In the genomic region with DNA sequence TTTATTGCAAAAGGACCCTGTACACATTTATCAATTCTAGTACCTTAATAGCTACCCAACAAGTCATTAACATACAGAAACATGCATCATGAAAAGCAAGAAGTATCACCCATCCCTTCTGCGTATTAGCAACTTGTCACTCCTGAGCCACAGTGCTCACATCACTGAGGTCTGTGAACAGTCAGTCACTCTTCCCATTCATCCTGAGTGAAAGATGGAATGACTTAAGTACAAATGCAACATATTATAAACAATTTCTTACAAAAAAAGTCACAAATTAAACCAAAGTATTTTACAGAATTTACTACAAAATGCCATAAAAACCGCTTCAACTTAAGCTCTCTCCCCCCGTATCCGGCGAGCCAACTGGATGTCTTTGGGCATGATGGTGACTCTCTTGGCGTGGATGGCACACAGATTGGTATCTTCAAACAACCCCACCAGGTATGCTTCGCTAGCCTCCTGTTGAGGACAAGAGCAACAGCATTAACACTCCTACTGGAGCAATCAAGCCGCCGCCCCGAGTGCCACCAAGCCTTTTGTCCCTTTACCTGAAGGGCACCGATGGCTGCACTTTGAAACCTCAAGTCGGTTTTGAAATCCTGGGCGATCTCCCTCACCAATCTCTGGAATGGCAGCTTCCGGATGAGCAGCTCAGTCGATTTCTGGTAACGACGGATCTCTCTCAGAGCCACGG, we compare ENCODE assay signal across 8 mouse cellular contexts. TPM values are rescaled to one million over a fixed set of nuclear protein-coding genes. Genes with fewer than 3 reads are reported as not detected.
A peak's percentile ranks its signal among the peaks of the same experiment; 100 is the strongest.
DNase-seq lines count a peak whose midpoint lies in the region; ATAC-seq and TF ChIP-seq lines count a peak whose summit lies in the region.
"Not testable (repeated sequence)": the region's sequence is repeated elsewhere in the genome, so short reads cannot be mapped to it uniquely, and the experiment has no call there.

No protein-coding gene starts in this region.

- H3K36me3 ChIP-seq in forebrain, embryonic 12.5 days (replicated peaks): peaks cover 18% of the 10 kb centered on the region; the same call in 1 of the 2 replicates
- H3K36me3 ChIP-seq in heart, postnatal 0 days (replicated peaks; ENCODE audit: control insufficient read depth, insufficient read depth, low read length): peaks cover 22% of the 10 kb centered on the region
- H3K36me3 ChIP-seq in kidney, embryonic 14.5 days (ENCODE audit: control insufficient read depth, insufficient read depth, low read length): peaks cover 18% of the 10 kb centered on the region; the same call in 1 of the 2 replicates
- peaks cover 22% of the 10 kb centered on the region for H3K36me3 ChIP-seq in liver, embryonic 12.5 days
- 0 out of 2 replicates have a peak, but pooled peaks cover 10% of the 10 kb centered on the region for H3K36me3 ChIP-seq in midbrain, embryonic 12.5 days
- peaks cover 18% of the 10 kb centered on the region for H3K36me3 ChIP-seq in spleen, adult 2 months (ENCODE audit: control insufficient read depth, insufficient read depth, low read length)

- TF ChIP-seq CTCF in heart, postnatal 0 days (IDR thresholded peaks at IDR 0.05; ENCODE audit: low read depth); spleen, adult 2 months (IDR thresholded peaks at IDR 0.05; ENCODE audit: extremely low read depth, insufficient read depth, insufficient read length, insufficient replicate concordance): not testable (repeated sequence)

- not testable (repeated sequence) for TF ChIP-seq POLR2A in spleen, adult 2 months (IDR thresholded peaks at IDR 0.05; ENCODE audit: low read depth, low read length)

- H3K9ac ChIP-seq in forebrain, embryonic 12.5 days: peak overlapping the region; percentile 97
- peak overlapping the region; percentile 94 for H3K9ac ChIP-seq in heart, postnatal 0 days (replicated peaks; ENCODE audit: low read depth, low read length)
- peak overlapping the region; percentile 99 for H3K9ac ChIP-seq in kidney, embryonic 14.5 days (ENCODE audit: low read depth, low read length)
- H3K9ac ChIP-seq in liver, embryonic 12.5 days: peak overlapping the region; percentile 100
- H3K9ac ChIP-seq in midbrain, embryonic 12.5 days (replicated peaks): peak overlapping the region; percentile 100

- peak overlapping the region; percentile 99 for H3K27ac ChIP-seq in forebrain, embryonic 12.5 days
- H3K27ac ChIP-seq in heart, postnatal 0 days (ENCODE audit: low read depth): peak overlapping the region; percentile 93
- H3K27ac ChIP-seq in kidney, embryonic 14.5 days (ENCODE audit: low read depth, low read length): peak overlapping the region; percentile 99
- peak overlapping the region; percentile 100 for H3K27ac ChIP-seq in liver, embryonic 12.5 days
- H3K27ac ChIP-seq in midbrain, embryonic 12.5 days (replicated peaks): peak overlapping the region; percentile 99
- peak overlapping the region; percentile 98 for H3K27ac ChIP-seq in spleen, adult 2 months (ENCODE audit: insufficient read depth, low read length)

- not testable (repeated sequence) for H3K27me3 ChIP-seq in forebrain, embryonic 12.5 days; heart, postnatal 0 days (ENCODE audit: control insufficient read depth, insufficient read depth, low read length); kidney, embryonic 14.5 days (ENCODE audit: control insufficient read depth, insufficient read depth, low read length); liver, embryonic 12.5 days (replicated peaks); midbrain, embryonic 12.5 days; spleen, adult 2 months (ENCODE audit: control insufficient read depth, insufficient read depth, low read length)

- H3K4me3 ChIP-seq in forebrain, embryonic 12.5 days (replicated peaks): peak overlapping the region; percentile 98
- H3K4me3 ChIP-seq in heart, postnatal 0 days (ENCODE audit: low read depth, low read length): peak overlapping the region; percentile 77
- H3K4me3 ChIP-seq in kidney, embryonic 14.5 days (ENCODE audit: low read length): peak overlapping the region; percentile 94
- peak overlapping the region; percentile 96 for H3K4me3 ChIP-seq in liver, embryonic 12.5 days
- H3K4me3 ChIP-seq in midbrain, embryonic 12.5 days: peak overlapping the region; percentile 83
- H3K4me3 ChIP-seq in spleen, adult 2 months (ENCODE audit: extremely low read depth, insufficient read depth, insufficient read length): peak overlapping the region; percentile 77

- TF ChIP-seq EP300 in heart, postnatal 0 days (IDR thresholded peaks at IDR 0.05; ENCODE audit: low read depth): not testable (repeated sequence)

- DNase-seq in CD4-positive helper T cell, adult 2 months (ENCODE audit: low read depth, low spot score): peak; percentile 54
- peak; percentile 72 for DNase-seq in cerebellum, adult 9-10 months
- not testable (repeated sequence) for DNase-seq in heart, postnatal 0 days (ENCODE audit: low spot score); spleen, adult 2 months (ENCODE audit: low read depth in 1 of 2, low spot score in 2 of 2)

- not testable (repeated sequence) for H3K9me3 ChIP-seq in forebrain, embryonic 12.5 days; heart, postnatal 0 days (replicated peaks; ENCODE audit: control insufficient read depth, low read length); kidney, embryonic 14.5 days (ENCODE audit: control insufficient read depth, low read length); liver, embryonic 12.5 days (replicated peaks); midbrain, embryonic 12.5 days

- peaks cover 13% of the 10 kb centered on the region for H3K4me1 ChIP-seq in forebrain, embryonic 12.5 days
- H3K4me1 ChIP-seq in heart, postnatal 0 days (ENCODE audit: control insufficient read depth, insufficient read depth); kidney, embryonic 14.5 days (ENCODE audit: control insufficient read depth, insufficient read depth, low read length); spleen, adult 2 months (ENCODE audit: control insufficient read depth, insufficient read depth, insufficient read length): not testable (repeated sequence)
- peaks cover 20% of the 10 kb centered on the region for H3K4me1 ChIP-seq in liver, embryonic 12.5 days
- H3K4me1 ChIP-seq in midbrain, embryonic 12.5 days: peaks cover 12% of the 10 kb centered on the region

- peak overlapping the region; percentile 58 for H3K4me2 ChIP-seq in forebrain, embryonic 12.5 days
- peak overlapping the region; percentile 57 for H3K4me2 ChIP-seq in heart, postnatal 0 days (ENCODE audit: low read depth, low read length)
- peak overlapping the region; percentile 47 for H3K4me2 ChIP-seq in kidney, embryonic 14.5 days (replicated peaks; ENCODE audit: low read depth, low read length)
- H3K4me2 ChIP-seq in liver, embryonic 12.5 days: peak overlapping the region; percentile 71
- H3K4me2 ChIP-seq in midbrain, embryonic 12.5 days (replicated peaks): peak overlapping the region; percentile 59

- ATAC-seq in forebrain, embryonic 12.5 days (ENCODE audit: low FRiP score); heart, postnatal 0 days (ENCODE audit: insufficient read depth, low read depth); kidney, embryonic 14.5 days (ENCODE audit: low FRiP score, low TSS enrichment); liver, embryonic 12.5 days; midbrain, embryonic 12.5 days (ENCODE audit: low FRiP score, low read depth): not testable (repeated sequence)

- 6% methylated on average over 18 of the region's 18 CpGs for WGBS in forebrain, embryonic 12.5 days
- WGBS in heart, postnatal 0 days: 3% methylated on average over 18 of the region's 18 CpGs
- 6% methylated on average over 18 of the region's 18 CpGs for WGBS in kidney, embryonic 14.5 days
- WGBS in liver, embryonic 12.5 days (ENCODE audit: insufficient replicate concordance): 3% methylated on average over 18 of the region's 18 CpGs
- WGBS in midbrain, embryonic 12.5 days: 7% methylated on average over 18 of the region's 18 CpGs
- 2% methylated on average over 18 of the region's 18 CpGs for WGBS in spleen, adult 2 months

RNA-seq across cellular contexts. Expression of a gene that starts 4.5 kb away (rescaled TPM):
- polyA plus RNA-seq in forebrain, embryonic 12.5 days (2016; fragmentation: Nextera tagmentation; extraction: Ambion mirVana): 2,341 and 2,432 TPM in 2 replicates
- 365 and 410 TPM in 2 replicates for total RNA-seq in heart, postnatal 0 days (2014; rRNA removed; ENCODE audit: low replicate concordance)
- 518 and 561 TPM in 2 replicates for polyA plus RNA-seq in heart, postnatal 0 days (2015; fragmentation: Nextera tagmentation; extraction: Ambion mirVana)
- 1,830 and 1,881 TPM in 2 replicates for polyA plus RNA-seq in kidney, embryonic 14.5 days (2014; fragmentation: Nextera tagmentation; extraction: Ambion mirVana)
- 816 and 835 TPM in 2 replicates for polyA plus RNA-seq in liver, embryonic 12.5 days (2016; fragmentation: Nextera tagmentation; extraction: Ambion mirVana)
- 2,249 and 2,254 TPM in 2 replicates for polyA plus RNA-seq in midbrain, embryonic 12.5 days (2016; fragmentation: Nextera tagmentation; extraction: Ambion mirVana)
- 161 and 200 TPM in 2 replicates for polyA plus RNA-seq in spleen, adult 2 months (2012; rRNA removed)

RNA-seq across cellular contexts. Expression of a gene that starts 6.9 kb away (rescaled TPM):
- polyA plus RNA-seq in forebrain, embryonic 12.5 days (2016; fragmentation: Nextera tagmentation; extraction: Ambion mirVana): 47.9 and 50.4 TPM in 2 replicates
- total RNA-seq in heart, postnatal 0 days (2014; rRNA removed; ENCODE audit: low replicate concordance): 23.1 and 26.1 TPM in 2 replicates
- 8.4 and 9.5 TPM in 2 replicates for polyA plus RNA-seq in heart, postnatal 0 days (2015; fragmentation: Nextera tagmentation; extraction: Ambion mirVana)
- polyA plus RNA-seq in kidney, embryonic 14.5 days (2014; fragmentation: Nextera tagmentation; extraction: Ambion mirVana): 24.4 and 37.2 TPM in 2 replicates
- 18.7 and 20.2 TPM in 2 replicates for polyA plus RNA-seq in liver, embryonic 12.5 days (2016; fragmentation: Nextera tagmentation; extraction: Ambion mirVana)
- 50.3 and 51.5 TPM in 2 replicates for polyA plus RNA-seq in midbrain, embryonic 12.5 days (2016; fragmentation: Nextera tagmentation; extraction: Ambion mirVana)
- 37.9 and 64.9 TPM in 2 replicates for polyA plus RNA-seq in spleen, adult 2 months (2012; rRNA removed)

RNA-seq across cellular contexts. Expression of a gene that starts 10.7 kb away (rescaled TPM):
- polyA plus RNA-seq in forebrain, embryonic 12.5 days (2016; fragmentation: Nextera tagmentation; extraction: Ambion mirVana): 98.3 and 107 TPM in 2 replicates
- total RNA-seq in heart, postnatal 0 days (2014; rRNA removed; ENCODE audit: low replicate concordance): 90.4 and 98.3 TPM in 2 replicates
- 86.3 and 88.4 TPM in 2 replicates for polyA plus RNA-seq in heart, postnatal 0 days (2015; fragmentation: Nextera tagmentation; extraction: Ambion mirVana)
- polyA plus RNA-seq in kidney, embryonic 14.5 days (2014; fragmentation: Nextera tagmentation; extraction: Ambion mirVana): 155 and 166 TPM in 2 replicates
- polyA plus RNA-seq in liver, embryonic 12.5 days (2016; fragmentation: Nextera tagmentation; extraction: Ambion mirVana): 187 and 200 TPM in 2 replicates
- 75.3 and 92.6 TPM in 2 replicates for polyA plus RNA-seq in midbrain, embryonic 12.5 days (2016; fragmentation: Nextera tagmentation; extraction: Ambion mirVana)
- 30.8 and 39.4 TPM in 2 replicates for polyA plus RNA-seq in spleen, adult 2 months (2012; rRNA removed)

RNA-seq across cellular contexts. Expression of a gene that starts 48.7 kb away (rescaled TPM):
- polyA plus RNA-seq in forebrain, embryonic 12.5 days (2016; fragmentation: Nextera tagmentation; extraction: Ambion mirVana): 0.94 and 1.0 TPM in 2 replicates
- total RNA-seq in heart, postnatal 0 days (2014; rRNA removed; ENCODE audit: low replicate concordance): 1.1 and 1.5 TPM in 2 replicates
- 0.85 and 1.1 TPM in 2 replicates for polyA plus RNA-seq in heart, postnatal 0 days (2015; fragmentation: Nextera tagmentation; extraction: Ambion mirVana)
- 1.1 and 2.1 TPM in 2 replicates for polyA plus RNA-seq in kidney, embryonic 14.5 days (2014; fragmentation: Nextera tagmentation; extraction: Ambion mirVana)
- polyA plus RNA-seq in liver, embryonic 12.5 days (2016; fragmentation: Nextera tagmentation; extraction: Ambion mirVana): 0.31 and 0.44 TPM in 2 replicates
- 0.59 and 1.3 TPM in 2 replicates for polyA plus RNA-seq in midbrain, embryonic 12.5 days (2016; fragmentation: Nextera tagmentation; extraction: Ambion mirVana)
- polyA plus RNA-seq in spleen, adult 2 months (2012; rRNA removed): 2.5 and 2.8 TPM in 2 replicates

RNA-seq across cellular contexts. Expression of a gene that starts 54.5 kb away (rescaled TPM):
- polyA plus RNA-seq in forebrain, embryonic 12.5 days (2016; fragmentation: Nextera tagmentation; extraction: Ambion mirVana): 0.69 and 0.73 TPM in 2 replicates
- 0.27 and 2.7 TPM in 2 replicates for total RNA-seq in heart, postnatal 0 days (2014; rRNA removed; ENCODE audit: low replicate concordance)
- polyA plus RNA-seq in heart, postnatal 0 days (2015; fragmentation: Nextera tagmentation; extraction: Ambion mirVana): 0.42 and 0.47 TPM in 2 replicates
- 1.3 and 1.5 TPM in 2 replicates for polyA plus RNA-seq in kidney, embryonic 14.5 days (2014; fragmentation: Nextera tagmentation; extraction: Ambion mirVana)
- polyA plus RNA-seq in liver, embryonic 12.5 days (2016; fragmentation: Nextera tagmentation; extraction: Ambion mirVana): 48.9 and 50.1 TPM in 2 replicates
- 0.92 and 1.3 TPM in 2 replicates for polyA plus RNA-seq in midbrain, embryonic 12.5 days (2016; fragmentation: Nextera tagmentation; extraction: Ambion mirVana)
- polyA plus RNA-seq in spleen, adult 2 months (2012; rRNA removed): 49.4 and 65.0 TPM in 2 replicates
